ENCODE assay signal across 8 mouse cellular contexts in the genomic region with DNA sequence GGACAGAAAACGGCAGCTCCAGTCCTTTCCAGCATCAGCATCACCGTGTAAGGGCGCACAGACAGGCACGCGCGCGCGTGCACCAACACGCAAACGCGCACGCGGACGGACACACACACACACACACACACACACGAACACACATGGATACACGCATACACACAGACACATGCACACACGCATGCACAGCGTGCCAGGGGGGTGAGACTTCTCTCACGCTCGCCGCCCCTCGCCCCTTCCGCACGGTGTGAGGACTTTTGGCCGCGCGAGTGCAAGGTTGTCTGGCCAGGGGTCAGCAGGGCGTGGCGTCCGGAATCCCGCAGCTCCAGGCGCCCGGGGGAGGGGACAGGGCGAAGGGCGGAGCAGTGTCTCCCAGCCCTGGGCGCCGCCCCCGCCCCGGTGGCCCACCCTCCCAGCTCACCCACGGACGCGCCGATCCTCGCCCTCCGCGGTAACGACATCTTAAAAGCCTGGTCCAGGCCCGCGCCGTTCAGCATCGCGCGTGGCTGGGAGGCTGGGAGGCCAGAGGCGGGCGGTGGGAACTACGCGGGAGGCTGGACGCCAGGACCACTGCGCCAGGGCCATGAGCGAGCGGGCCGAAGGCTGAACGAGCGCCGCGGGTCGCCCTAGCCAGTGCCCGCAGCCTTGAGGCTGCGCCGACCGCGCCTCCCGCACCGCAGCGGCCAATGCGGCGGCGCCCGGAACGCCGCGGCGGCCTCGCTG. TPM values are rescaled to one million over a fixed set of nuclear protein-coding genes. Genes with fewer than 3 reads are reported as not detected.
DNase-seq lines count a peak whose midpoint lies in the region; ATAC-seq and TF ChIP-seq lines count a peak whose summit lies in the region.

No protein-coding gene starts in this region.

- TF ChIP-seq CTCF in lung, postnatal 0 days (IDR thresholded peaks at IDR 0.05) = no peak

- no peaks in the 10 kb centered on the region for H3K9me3 ChIP-seq in forebrain, embryonic 15.5 days
- H3K9me3 ChIP-seq in hindbrain, embryonic 13.5 days = no peaks in the 10 kb centered on the region
- H3K9me3 ChIP-seq in lung, postnatal 0 days (ENCODE audit: low read length) = no peaks in the 10 kb centered on the region

- H3K4me1 ChIP-seq in forebrain, embryonic 15.5 days = peaks cover 17% of the 10 kb centered on the region
- peaks cover 44% of the 10 kb centered on the region for H3K4me1 ChIP-seq in hindbrain, embryonic 13.5 days (replicated peaks)
- H3K4me1 ChIP-seq in lung, postnatal 0 days (ENCODE audit: insufficient read depth, low read depth, low read length) = no peaks in the 10 kb centered on the region

- H3K9ac ChIP-seq in forebrain, embryonic 15.5 days (replicated peaks) = peak overlapping the region; percentile 76
- H3K9ac ChIP-seq in hindbrain, embryonic 13.5 days = peak overlapping the region; percentile 94
- H3K9ac ChIP-seq in lung, postnatal 0 days (replicated peaks; ENCODE audit: low read depth) = no peak overlapping the region

- under 1% methylated on average over 84 of the region's 84 CpGs for WGBS in forebrain, embryonic 15.5 days
- 0% methylated on average over 82 of the region's 84 CpGs for WGBS in hindbrain, embryonic 13.5 days
- WGBS in lung, postnatal 0 days = 1% methylated on average over 37 of the region's 84 CpGs

- peak overlapping the region; percentile 88 for H3K27ac ChIP-seq in forebrain, embryonic 15.5 days (replicated peaks)
- peak overlapping the region; percentile 94 for H3K27ac ChIP-seq in hindbrain, embryonic 13.5 days
- no peak overlapping the region for H3K27ac ChIP-seq in lung, postnatal 0 days (ENCODE audit: low read length)

- peak; percentile 67 for DNase-seq in R1 (ENCODE audit: low read depth, low spot score)
- DNase-seq in layer of hippocampus, postnatal 25 days (ENCODE audit: extremely low spot score in 1 of 2, low spot score in 1 of 2) = peak; percentile 54 to 56
- DNase-seq in lung, postnatal 0 days (ENCODE audit: low spot score) = peak; percentile 46
- peak; percentile 71 for DNase-seq in retina, embryonic 14.5 days (ENCODE audit: low spot score)

- H3K27me3 ChIP-seq in forebrain, embryonic 15.5 days = peaks cover 6% of the 10 kb centered on the region; the same call in 1 of the 2 replicates
- peaks cover 36% of the 10 kb centered on the region for H3K27me3 ChIP-seq in hindbrain, embryonic 13.5 days
- H3K27me3 ChIP-seq in lung, postnatal 0 days (replicated peaks; ENCODE audit: insufficient read depth, low read length) = peaks cover 11% of the 10 kb centered on the region

- TF ChIP-seq EP300 in lung, postnatal 0 days (IDR thresholded peaks at IDR 0.05) = no peak

- peak; percentile 72 for ATAC-seq in cerebellum, adult (ENCODE audit: insufficient number of reproducible peaks, low FRiP score, low TSS enrichment)
- ATAC-seq in forebrain, embryonic 15.5 days (replicated peaks) = peak; percentile 89
- peak; percentile 89 for ATAC-seq in hindbrain, embryonic 13.5 days (ENCODE audit: low FRiP score)
- peak; percentile 77 for ATAC-seq in lung, postnatal 0 days
- no peak for ATAC-seq in activated CD4-positive, CD25-positive, alpha-beta regulatory T cell, adult 4 months

- peak overlapping the region; percentile 93 for H3K4me2 ChIP-seq in forebrain, embryonic 15.5 days (replicated peaks)
- H3K4me2 ChIP-seq in hindbrain, embryonic 13.5 days = peak overlapping the region; percentile 87
- peak overlapping the region; percentile 99 for H3K4me2 ChIP-seq in lung, postnatal 0 days (replicated peaks; ENCODE audit: low read depth, low read length)

- H3K4me3 ChIP-seq in forebrain, embryonic 15.5 days = peak overlapping the region; percentile 92
- peak overlapping the region; percentile 77 for H3K4me3 ChIP-seq in hindbrain, embryonic 13.5 days
- peak overlapping the region; percentile 51 for H3K4me3 ChIP-seq in lung, postnatal 0 days (ENCODE audit: low read depth, low read length)

- no peaks in the 10 kb centered on the region for H3K36me3 ChIP-seq in forebrain, embryonic 15.5 days
- peaks cover 6% of the 10 kb centered on the region; the same call in 1 of the 2 replicates for H3K36me3 ChIP-seq in hindbrain, embryonic 13.5 days
- no peaks in the 10 kb centered on the region for H3K36me3 ChIP-seq in lung, postnatal 0 days (ENCODE audit: insufficient read depth, low read length)

RNA-seq across cellular contexts. Expression of gene Atp8a2, which starts 19.9 kb away (rescaled TPM):
- 31.7 and 33.6 TPM in 2 replicates for polyA plus RNA-seq in forebrain, embryonic 15.5 days (2015; fragmentation: Nextera tagmentation; extraction: Ambion mirVana)
- 33.6 and 34.8 TPM in 2 replicates for polyA plus RNA-seq in hindbrain, embryonic 13.5 days (2015; fragmentation: Nextera tagmentation; extraction: Ambion mirVana)
- total RNA-seq in layer of hippocampus, postnatal 25 days (2021) = 10 to 100 TPM; 40.5 to 45.1 TPM
- polyA plus RNA-seq in lung, postnatal 0 days (2015; fragmentation: Nextera tagmentation; extraction: Ambion mirVana) = 0.25 and 0.54 TPM in 2 replicates
- polyA plus RNA-seq in activated CD4-positive, CD25-positive, alpha-beta regulatory T cell, adult 4 months (2017; shearing (Covaris generic)) = 1 to 10 TPM; 1.0 to 1.5 TPM

Comparison
In these comparisons a context has a peak if more than half of its experiments do, and no peak if none do; other contexts are left out.
1. RNA of gene Atp8a2, which starts 19.9 kb away (polyA plus RNA-seq): 33.6 to 34.8 TPM in hindbrain, embryonic 13.5 days and 31.7 to 33.6 TPM in forebrain, embryonic 15.5 days; 1.0 to 1.5 TPM in activated CD4-positive, CD25-positive, alpha-beta regulatory T cell, adult 4 months and 0.25 to 0.54 TPM in lung, postnatal 0 days; every median in the first group is over 10 times any median in the second.
2. Peak in every context shown above with its lines, with median percentiles within 50 percentile points of each other: DNase-seq, H3K4me2 ChIP-seq and H3K4me3 ChIP-seq.